Mouse (Mus musculus) brain, embryonic 14.5 days (tissue): ENCODE results near the gene Nrcam.

Experiments
- CTCF ChIP-seq: fragments of 200-500 bp; IDR thresholded peaks from 2 replicates; pipeline ENCODE4 v1.5.1; 2012; ENCODE audit warnings: inconsistent platforms, mild to moderate bottlenecking, moderate library complexity, borderline replicate concordance; ENCODE audit not compliant: insufficient read depth, insufficient read length; ENCODE audit errors: extremely low read depth
- POLR2A ChIP-seq: fragments of 200-500 bp; IDR thresholded peaks from 2 replicates; pipeline ENCODE4 v1.6.1; 2012; ENCODE audit warnings: mild to moderate bottlenecking, inconsistent platforms, borderline replicate concordance; ENCODE audit not compliant: poor library complexity, insufficient read depth, insufficient read length, severe bottlenecking; ENCODE audit errors: extremely low read depth

GRCm38 (mm10) chr12:44386398-44386797 lies 57.7 kb downstream of the Nrcam start:
- no peak for TF ChIP-seq CTCF
- no peak for TF ChIP-seq POLR2A
